Mouse (Mus musculus): ENCODE measurements around the gene Tctn1. TPM values are rescaled to one million over a fixed set of nuclear protein-coding genes. Genes with fewer than 3 reads are reported as not detected.

Tctn1 gene
- 1.5 TPM for polyA plus RNA-seq (2017; shearing (Covaris generic))

GRCm38 (mm10) chr5:122263933-122264905 lies at the start of gene Tctn1:
Gene Tctn1, minus strand, starts transcription at chr5:122264460.

GRCm38 (mm10) chr5:122284183-122285028 lies 20.1 kb upstream of the Tctn1 start, which contains the start of gene Pptc7:
Gene Pptc7, plus strand, starts transcription at chr5:122284365.

GRCm38 (mm10) chr5:122206475-122206874 lies 57.8 kb downstream of the Tctn1 start, which contains the start of gene Hvcn1:
Gene Hvcn1, plus strand, starts transcription at chr5:122206804.

Other genes starting within 250 kb of the Tctn1 start
- not detected for gene Cux2, start 214.4 kb downstream of the Tctn1 start, polyA plus RNA-seq (2017; shearing (Covaris generic))
- gene Myl2, start 163.5 kb downstream of the Tctn1 start, polyA plus RNA-seq (2017; shearing (Covaris generic)), result not detected
- gene Ccdc63, start 123.6 kb downstream of the Tctn1 start, polyA plus RNA-seq (2017; shearing (Covaris generic)), result 0.76 TPM
- 62.8 TPM for gene Ppp1cc, start 106.2 kb downstream of the Tctn1 start, polyA plus RNA-seq (2017; shearing (Covaris generic))
- 104 TPM for gene Hvcn1, start 57.7 kb downstream of the Tctn1 start, polyA plus RNA-seq (2017; shearing (Covaris generic))
- gene Pptc7, start 19.9 kb upstream of the Tctn1 start, polyA plus RNA-seq (2017; shearing (Covaris generic)), result 11.1 TPM
- gene Rad9b, start 89.8 kb upstream of the Tctn1 start, polyA plus RNA-seq (2017; shearing (Covaris generic)), result 5.3 TPM
- 171 TPM for gene Vps29, start 89.9 kb upstream of the Tctn1 start, polyA plus RNA-seq (2017; shearing (Covaris generic))
- gene Gpn3, start 107.4 kb upstream of the Tctn1 start, polyA plus RNA-seq (2017; shearing (Covaris generic)), result 74.4 TPM
- 21.4 TPM for gene Fam216a, start 107.9 kb upstream of the Tctn1 start, polyA plus RNA-seq (2017; shearing (Covaris generic))
- 598 TPM for gene Arpc3, start 127.4 kb upstream of the Tctn1 start, polyA plus RNA-seq (2017; shearing (Covaris generic))
- gene Anapc7, start 157.2 kb upstream of the Tctn1 start, polyA plus RNA-seq (2017; shearing (Covaris generic)), result 37.4 TPM
- gene Atp2a2, start 237.8 kb upstream of the Tctn1 start, polyA plus RNA-seq (2017; shearing (Covaris generic)), result 7.1 TPM